Mouse (Mus musculus) intestine, embryonic 16.5 days (tissue): ENCODE measurements at regions not wholly inside any gene's neighbourhood (a gene's known extent, or its start where the extent isn't known, plus 50 kb on each side); places are given as distances from the start of the nearest gene placed in this dataset.
"Not testable (repeated sequence)": the region's sequence is repeated elsewhere in the genome, so short reads cannot be mapped to it uniquely, and the experiment has no call there.

Source experiments
- ATAC-seq: fragments of 200-750 bp; cut with Nextera tagmentation; 2 replicates; pipeline ENCODE4 v1.8.0; 2017; ENCODE audit warnings: moderate TSS enrichment, moderate library complexity
- H3K27ac ChIP-seq: fragments of 300-500 bp; sonication (generic); 2 replicates; pipeline ENCODE4 v1.5.1; 2014; ENCODE audit warnings: mild to moderate bottlenecking, low read length
- H3K27me3 ChIP-seq: fragments of 300-500 bp; sonication (generic); replicated peaks from 2 replicates; pipeline ENCODE4 v1.6.1; 2014; ENCODE audit warnings: low read length, control low read depth, mixed read lengths; ENCODE audit not compliant: control insufficient read depth, insufficient read depth
- H3K36me3 ChIP-seq: fragments of 300-500 bp; sonication (generic); 2 replicates; pipeline ENCODE4 v1.6.1; 2014; ENCODE audit warnings: low read length, control low read depth; ENCODE audit not compliant: control insufficient read depth, insufficient read depth
- H3K4me1 ChIP-seq: fragments of 300-500 bp; sonication (generic); 2 replicates; pipeline ENCODE4 v1.6.1; 2014; ENCODE audit warnings: low read length, control low read depth, mixed read lengths; ENCODE audit not compliant: control insufficient read depth, insufficient read depth
- H3K4me2 ChIP-seq: fragments of 300-500 bp; sonication (generic); 2 replicates; pipeline ENCODE4 v1.6.1; 2014; ENCODE audit warnings: low read depth, low read length, control low read depth
- H3K4me3 ChIP-seq: fragments of 300-500 bp; sonication (generic); 2 replicates; pipeline ENCODE4 v1.5.1; 2014; ENCODE audit warnings: mild to moderate bottlenecking, low read length
- H3K9ac ChIP-seq: fragments of 300-500 bp; sonication (generic); 2 replicates; pipeline ENCODE4 v1.6.1; 2014; ENCODE audit warnings: low read depth, low read length
- H3K9me3 ChIP-seq: fragments of 300-500 bp; sonication (generic); 2 replicates; pipeline ENCODE4 v1.6.1; 2016; ENCODE audit warnings: low read length, control low read depth; ENCODE audit not compliant: control insufficient read depth
- WGBS: fragments of 180-500 bp; shearing (Covaris S2); extraction: QIAGEN DNeasy Blood & Tissue Kit; methylation state at CpG from one replicate; pipeline ENCODE4 v1.1.7; 2014; 5-methylcytosine and 5-hydroxymethylcytosine counted together

GRCm38 (mm10) chrX:93059533-93059932 lies 226.7 kb upstream of the Arx start:
- Histone ChIP-seq H3K27me3 (no peaks in the 10 kb centered on the region), H3K4me1 (no peaks in the 10 kb centered on the region), H3K9me3 (no peaks in the 10 kb centered on the region), H3K27ac (no peak overlapping the region), H3K4me3 (no peak overlapping the region), H3K9ac (no peak overlapping the region), H3K36me3 (no peaks in the 10 kb centered on the region), H3K4me2 (no peak overlapping the region)
- 73% methylated on average over 4 of the region's 4 CpGs for WGBS
- ATAC-seq: no peak

DNA sequence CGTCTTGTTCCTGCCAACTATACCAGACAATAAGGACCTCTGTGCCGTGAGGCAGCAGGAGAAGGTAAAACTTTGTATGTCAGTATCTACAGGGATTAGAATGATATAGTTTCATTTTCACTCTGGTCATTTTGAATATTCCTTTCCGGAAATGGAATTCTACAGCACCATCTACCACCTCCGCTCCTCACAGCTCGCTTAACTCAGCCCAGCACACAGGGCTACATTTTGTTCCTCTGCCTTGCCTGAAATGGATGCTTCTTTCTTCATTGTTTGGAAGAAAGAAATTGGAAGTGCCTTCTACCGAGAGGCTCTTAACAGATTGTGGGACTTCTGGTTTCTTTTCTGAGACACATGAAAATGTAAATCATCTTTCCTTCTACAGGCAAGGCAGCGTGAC lies 217.4 kb upstream of the Arx start:
- Histone ChIP-seq H3K4me3 (no peak overlapping the region), H3K36me3 (no peaks in the 10 kb centered on the region), H3K4me2 (no peak overlapping the region), H3K4me1 (no peaks in the 10 kb centered on the region), H3K27ac (no peak overlapping the region), H3K9me3 (no peaks in the 10 kb centered on the region), H3K9ac (no peak overlapping the region), H3K27me3 (no peaks in the 10 kb centered on the region)
- WGBS: 63% methylated on average over 7 of the region's 7 CpGs
- ATAC-seq: no peak

- WGBS: 15% methylated on average over 13 of the region's 13 CpGs
- no peaks in the 10 kb centered on the region for H3K4me1 ChIP-seq
- H3K36me3 ChIP-seq: no peaks in the 10 kb centered on the region
- H3K27me3 ChIP-seq: no peaks in the 10 kb centered on the region
- no peak overlapping the region for H3K9ac ChIP-seq
- H3K4me2 ChIP-seq: peak overlapping the region; percentile 37; the same call in 1 of the 2 replicates
- no peak for ATAC-seq
- H3K27ac ChIP-seq: no peak overlapping the region
- H3K4me3 ChIP-seq: peak overlapping the region; percentile 23; the same call in 1 of the 2 replicates
- H3K9me3 ChIP-seq: no peaks in the 10 kb centered on the region
Observed at GRCm38 (mm10) chrX:93069569-93070289, 216.5 kb upstream of the Arx start.

DNA sequence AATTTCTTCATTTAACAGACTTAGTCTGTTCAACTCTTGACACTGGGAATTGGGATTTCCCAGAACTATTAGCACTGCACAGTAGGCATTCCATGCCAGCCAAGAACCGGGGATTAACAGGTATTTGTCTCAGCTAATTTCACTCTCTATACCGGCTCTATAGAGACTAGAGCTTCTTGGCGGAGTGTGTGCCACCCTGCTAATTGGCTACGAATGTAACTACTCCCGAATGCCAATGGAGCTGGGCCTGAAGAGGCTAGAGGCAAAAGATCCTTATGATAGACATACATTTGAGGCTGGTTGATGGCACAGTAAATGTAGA lies 216.0 kb upstream of the Arx start:
- no peaks in the 10 kb centered on the region for H3K36me3 ChIP-seq
- H3K27ac ChIP-seq: no peak overlapping the region
- no peak overlapping the region for H3K4me3 ChIP-seq
- ATAC-seq: no peak
- H3K4me1 ChIP-seq: no peaks in the 10 kb centered on the region
- H3K27me3 ChIP-seq: no peaks in the 10 kb centered on the region
- H3K9me3 ChIP-seq: no peaks in the 10 kb centered on the region
- H3K4me2 ChIP-seq: no peak overlapping the region
- WGBS: 60% methylated on average over 5 of the region's 5 CpGs
- no peak overlapping the region for H3K9ac ChIP-seq

DNA sequence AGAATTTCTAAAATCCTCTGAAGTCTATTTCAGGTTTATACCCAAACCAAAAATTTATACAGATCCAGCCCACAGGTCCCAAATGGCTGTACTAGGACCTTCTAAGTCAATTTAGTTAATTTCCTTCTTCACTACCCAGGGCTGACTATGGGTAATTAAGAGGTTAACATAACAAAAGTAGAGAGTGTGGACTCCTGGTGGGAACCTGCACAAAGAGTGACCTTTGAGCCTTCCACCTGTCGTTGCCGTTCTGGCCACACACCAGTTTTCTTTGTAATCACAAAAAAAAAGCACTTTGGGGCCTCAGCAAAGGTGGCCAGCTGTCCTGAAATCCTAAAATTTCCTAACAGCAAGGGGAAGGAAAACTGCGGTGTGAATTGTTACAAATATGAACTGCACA lies 197.3 kb upstream of the Arx start:
- Histone ChIP-seq H3K9ac (no peak overlapping the region), H3K4me1 (no peaks in the 10 kb centered on the region), H3K27ac (no peak overlapping the region), H3K36me3 (no peaks in the 10 kb centered on the region), H3K27me3 (no peaks in the 10 kb centered on the region), H3K4me3 (no peak overlapping the region), H3K4me2 (no peak overlapping the region), H3K9me3 (no peaks in the 10 kb centered on the region)
- 35% methylated on average over 3 of the region's 3 CpGs for WGBS
- ATAC-seq: peak; percentile 56; the same call in 1 of the 2 replicates

GRCm38 (mm10) chrX:93097551-93097950 lies 188.7 kb upstream of the Arx start:
- Histone ChIP-seq H3K4me2 (no peak overlapping the region), H3K4me1 (no peaks in the 10 kb centered on the region), H3K4me3 (no peak overlapping the region), H3K9me3 (no peaks in the 10 kb centered on the region), H3K27ac (no peak overlapping the region), H3K9ac (no peak overlapping the region), H3K36me3 (no peaks in the 10 kb centered on the region), H3K27me3 (no peaks in the 10 kb centered on the region)
- ATAC-seq: no peak
- WGBS: 68% methylated on average over 2 of the region's 2 CpGs

DNA sequence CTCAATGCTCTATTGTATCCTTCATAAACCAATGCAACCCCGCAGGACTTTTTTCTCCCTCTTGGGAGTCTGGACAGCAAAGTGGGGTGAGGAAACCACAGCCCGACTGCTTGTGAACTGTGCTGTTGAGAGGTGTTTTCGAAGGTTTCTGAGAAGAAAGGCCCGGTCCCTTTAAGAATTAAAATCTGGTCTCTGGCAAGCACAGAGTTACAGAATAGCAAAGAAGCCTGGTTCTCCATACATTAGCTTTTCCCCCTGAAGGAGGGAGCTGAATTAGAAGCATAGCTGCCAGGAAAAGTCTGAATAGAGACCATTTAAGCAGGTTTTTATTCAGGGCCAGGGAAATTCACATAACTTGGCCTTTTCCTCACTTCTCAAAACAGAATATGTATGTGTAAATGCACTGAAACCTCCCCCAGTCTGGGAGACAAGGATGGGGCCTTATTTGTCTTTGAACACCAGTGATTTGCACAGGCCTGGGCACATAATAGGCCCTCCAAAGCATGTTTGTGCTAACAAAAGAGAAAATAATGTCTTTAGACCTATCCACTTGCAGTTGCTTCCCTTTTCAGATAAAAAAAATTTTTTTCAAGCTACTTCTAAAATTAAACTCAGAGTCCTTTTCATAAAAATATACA lies 178.2 kb upstream of the Arx start:
- Histone ChIP-seq H3K36me3 (no peaks in the 10 kb centered on the region), H3K27me3 (no peaks in the 10 kb centered on the region), H3K27ac (no peak overlapping the region), H3K9ac (no peak overlapping the region), H3K4me3 (no peak overlapping the region), H3K9me3 (no peaks in the 10 kb centered on the region), H3K4me2 (no peak overlapping the region), H3K4me1 (no peaks in the 10 kb centered on the region)
- no peak for ATAC-seq
- 79% methylated on average over 4 of the region's 4 CpGs for WGBS

DNA sequence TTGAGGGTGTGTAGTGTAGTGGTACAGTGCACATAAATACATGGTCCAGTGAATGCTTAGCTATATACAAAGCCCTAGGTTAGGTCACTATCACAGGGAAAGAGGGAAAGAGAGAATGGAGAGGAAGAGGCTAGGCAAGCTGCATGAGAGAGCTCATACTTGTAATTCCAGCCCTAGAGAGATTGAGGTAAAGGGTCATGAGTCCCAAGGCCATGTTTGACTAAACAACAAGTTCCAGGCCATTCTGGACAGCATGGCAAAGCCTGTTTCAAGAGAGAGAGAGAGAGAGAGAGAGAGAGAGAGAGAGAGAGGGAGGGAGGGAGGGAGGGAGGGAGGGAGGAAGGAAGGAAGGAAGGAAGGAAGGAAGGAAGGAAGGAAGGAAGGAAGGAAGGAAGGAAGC lies 131.9 kb upstream of the Arx start:
- H3K36me3 ChIP-seq, H3K9ac ChIP-seq, H3K4me2 ChIP-seq, ATAC-seq, H3K27me3 ChIP-seq, H3K9me3 ChIP-seq, H3K4me3 ChIP-seq, H3K27ac ChIP-seq, H3K4me1 ChIP-seq: not testable (repeated sequence)

- Histone ChIP-seq H3K4me1 (no peaks in the 10 kb centered on the region), H3K4me3 (no peak overlapping the region), H3K9me3 (no peaks in the 10 kb centered on the region), H3K36me3 (no peaks in the 10 kb centered on the region), H3K27ac (no peak overlapping the region), H3K9ac (no peak overlapping the region), H3K27me3 (no peaks in the 10 kb centered on the region), H3K4me2 (no peak overlapping the region)
- ATAC-seq: no peak
Observed at GRCm38 (mm10) chrX:93159105-93159504, 127.1 kb upstream of the Arx start.

DNA sequence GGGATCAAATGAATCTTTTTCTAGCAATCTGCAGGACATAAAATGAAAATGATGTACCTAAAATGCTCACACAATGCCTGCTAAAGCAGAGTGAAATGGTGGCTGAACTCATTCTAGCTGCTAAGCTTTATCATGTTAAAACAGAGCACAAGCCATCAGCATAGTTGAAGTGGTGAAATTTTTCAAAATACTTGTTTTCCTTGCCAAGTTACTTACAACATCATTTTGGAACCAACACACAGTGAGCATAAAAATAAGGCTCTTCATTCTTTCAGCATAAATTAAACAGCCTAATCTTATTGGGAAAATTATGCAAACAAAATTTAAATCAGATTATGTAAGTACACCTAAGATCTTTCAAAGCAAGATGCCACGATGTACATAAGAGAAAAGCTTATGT lies 125.3 kb upstream of the Arx start:
- Histone ChIP-seq H3K9me3 (no peaks in the 10 kb centered on the region), H3K4me1 (no peaks in the 10 kb centered on the region), H3K4me2 (no peak overlapping the region), H3K9ac (no peak overlapping the region), H3K27ac (no peak overlapping the region), H3K4me3 (no peak overlapping the region), H3K36me3 (no peaks in the 10 kb centered on the region), H3K27me3 (no peaks in the 10 kb centered on the region)
- WGBS: 63% methylated on average over 1 of the region's 1 CpGs
- ATAC-seq: no peak
